Mouse (Mus musculus) ES-E14 (cell line): ENCODE results near the gene Chmp5. TPM values are rescaled to one million over a fixed set of nuclear protein-coding genes. Genes with fewer than 3 reads are reported as not detected.

Source experiments
- DNase-seq: peaks from one replicate; pipeline ENCODE4 v3.0.0-alpha.2; 2013; ENCODE audit warnings: low read depth, low spot score
- H3K27ac ChIP-seq: 2 replicates; pipeline ENCODE4 v1.5.1; 2012; ENCODE audit warnings: low read depth, mild to moderate bottlenecking, low read length, moderate library complexity, mixed read lengths; ENCODE audit not compliant: poor library complexity, insufficient read depth, severe bottlenecking
- H3K36me3 ChIP-seq: 2 replicates; pipeline ENCODE4 v1.6.1; 2012; ENCODE audit warnings: mild to moderate bottlenecking, low read length, moderate library complexity, mixed read lengths; ENCODE audit not compliant: control insufficient read depth, poor library complexity, insufficient read depth, severe bottlenecking
- H3K4me1 ChIP-seq, 2 experiments: fragments of 150-350 bp in 1 of 2; sonication (generic) in 1 of 2; 2 replicates each; pipeline ENCODE4 v1.6.1; 2012; ENCODE audit warnings: low read length in 2 of 2, mild to moderate bottlenecking in 1 of 2, mixed read lengths in 1 of 2; ENCODE audit not compliant: control insufficient read depth in 2 of 2, insufficient read depth in 2 of 2, poor library complexity in 1 of 2
- H3K4me3 ChIP-seq, 2 experiments: fragments of 150-350 bp in 1 of 2; sonication (generic) in 1 of 2; 2 replicates each; pipeline ENCODE4 v1.5.1; 2012; ENCODE audit warnings: low read length in 2 of 2, low read depth in 1 of 2, mild to moderate bottlenecking in 1 of 2, mixed read lengths in 1 of 2; ENCODE audit not compliant: insufficient read depth in 1 of 2, poor library complexity in 1 of 2, severe bottlenecking in 1 of 2
- H3K9ac ChIP-seq: 2 replicates; pipeline ENCODE4 v1.6.1; 2012; ENCODE audit warnings: low read depth, mild to moderate bottlenecking, low read length, mixed read lengths; ENCODE audit not compliant: poor library complexity, insufficient read depth, severe bottlenecking
- H3K9me3 ChIP-seq: fragments of 150-350 bp; sonication (generic); 2 replicates; pipeline ENCODE4 v1.6.1; 2012; ENCODE audit warnings: low read depth, mild to moderate bottlenecking, low read length; ENCODE audit not compliant: control insufficient read depth, insufficient read depth
- CHD2 ChIP-seq: IDR thresholded peaks from 2 replicates; pipeline ENCODE4 v1.6.1; 2014; ENCODE audit warnings: mild to moderate bottlenecking, low read depth, low read length, inconsistent platforms
- HCFC1 ChIP-seq: IDR thresholded peaks from 2 replicates; pipeline ENCODE4 v1.6.1; 2012; ENCODE audit warnings: low read length, inconsistent platforms, borderline replicate concordance; ENCODE audit not compliant: insufficient read depth
- MAFK ChIP-seq: IDR thresholded peaks from 2 replicates; pipeline ENCODE4 v1.6.1; 2014; ENCODE audit warnings: mild to moderate bottlenecking, low read depth, low read length, inconsistent platforms; ENCODE audit not compliant: insufficient read depth
- ZC3H11A ChIP-seq: IDR thresholded peaks from 2 replicates; pipeline ENCODE4 v1.6.1; 2012; ENCODE audit warnings: low read depth, mild to moderate bottlenecking, inconsistent platforms, low read length, borderline replicate concordance
- ZNF384 ChIP-seq: IDR thresholded peaks from 2 replicates; pipeline ENCODE4 v1.6.1; 2012; ENCODE audit warnings: low read depth, low read length, inconsistent platforms
- in situ Hi-C, 2 experiments: fragments of 600-800 bp; cut with MboI; formaldehyde crosslinking; loops; one replicate each; pipeline ENCODE4 v1.15.1; 2025; ENCODE audit warnings: low sequenced_read_pairs in 2 of 2, inconsistent platforms in 1 of 2; ENCODE audit not compliant: unreplicated experiment in 2 of 2
- total RNA-seq: library from RNA; depleted of rRNA; stranded (reverse); fragments of 300-350 nt; gene quantifications from 2 replicates; pipeline ENCODE4 v1.2.3, GENCODE M21; 2012

The Chmp5 gene
- total RNA-seq, 1 experiment, result 67.5 TPM

DNA sequence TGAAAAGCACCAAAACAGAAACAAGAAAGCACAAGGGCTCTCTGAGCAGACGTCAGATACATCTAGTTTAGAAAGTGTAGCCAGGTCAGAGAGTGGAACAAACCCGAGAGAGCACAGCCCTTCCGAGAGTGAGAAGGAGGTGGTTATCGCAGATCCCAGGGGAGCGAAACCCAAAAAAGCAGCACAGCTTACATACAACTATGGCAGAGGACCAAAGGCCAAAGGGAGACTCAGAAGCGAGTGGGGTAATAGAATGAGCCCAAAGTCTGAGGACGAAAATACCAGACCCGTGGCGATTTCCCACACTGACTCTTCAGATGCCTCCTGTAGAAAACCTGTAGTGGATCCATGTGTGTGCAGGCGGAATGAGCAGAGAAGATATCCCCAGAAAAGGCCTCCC is 28.4 kb downstream of the Chmp5 start:
- DNase-seq, result no peak
- Histone ChIP-seq H3K36me3 (peaks cover 28% of the 10 kb centered on the region), H3K4me1 (peaks cover 2 to 6% of the 10 kb centered on the region in 2 experiments; a peak in 3 of 4 replicates), H3K9ac (no peak overlapping the region), H3K4me3 (no peak overlapping the region), H3K9me3 (no peaks in the 10 kb centered on the region), H3K27ac (no peak overlapping the region)
- TF ChIP-seq ZC3H11A (no peak), ZNF384 (no peak), CHD2 (no peak), HCFC1 (no peak), MAFK (no peak)
- in situ Hi-C loops, result no loop called here

DNA sequence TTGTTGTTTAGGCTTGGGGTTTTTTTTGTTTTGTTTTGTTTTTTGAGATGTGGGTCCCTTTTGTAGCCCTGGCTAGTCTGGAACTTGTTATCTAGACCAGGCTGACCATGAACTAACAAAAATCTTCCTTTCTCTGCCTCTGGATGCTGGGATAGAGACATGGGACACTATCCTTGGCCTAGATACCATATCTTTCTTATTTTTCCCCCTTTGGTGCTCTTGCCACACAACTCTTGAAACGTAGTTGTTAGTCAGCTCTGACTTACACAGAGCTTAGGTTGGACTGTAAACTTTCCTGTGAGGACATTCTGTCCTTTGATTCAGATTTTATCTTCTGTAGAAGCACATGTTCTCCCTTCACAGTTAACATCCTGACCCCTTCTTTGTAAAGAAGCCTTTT is 31.2 kb downstream of the Chmp5 start:
- DNase-seq, result no peak
- no peak overlapping the region for H3K27ac ChIP-seq
- H3K36me3 ChIP-seq, result peaks cover 22% of the 10 kb centered on the region
- H3K9ac ChIP-seq, result no peak overlapping the region
- no peak overlapping the region for H3K4me3 ChIP-seq
- no peak for TF ChIP-seq ZNF384
- TF ChIP-seq CHD2, result no peak
- TF ChIP-seq HCFC1, result no peak
- TF ChIP-seq ZC3H11A, result no peak
- no peak for TF ChIP-seq MAFK
- in situ Hi-C loops, result no loop called here
- H3K9me3 ChIP-seq, result no peaks in the 10 kb centered on the region
- H3K4me1 ChIP-seq, result peaks cover 2% of the 10 kb centered on the region in 2 experiments; a peak in 2 of 4 replicates

DNA sequence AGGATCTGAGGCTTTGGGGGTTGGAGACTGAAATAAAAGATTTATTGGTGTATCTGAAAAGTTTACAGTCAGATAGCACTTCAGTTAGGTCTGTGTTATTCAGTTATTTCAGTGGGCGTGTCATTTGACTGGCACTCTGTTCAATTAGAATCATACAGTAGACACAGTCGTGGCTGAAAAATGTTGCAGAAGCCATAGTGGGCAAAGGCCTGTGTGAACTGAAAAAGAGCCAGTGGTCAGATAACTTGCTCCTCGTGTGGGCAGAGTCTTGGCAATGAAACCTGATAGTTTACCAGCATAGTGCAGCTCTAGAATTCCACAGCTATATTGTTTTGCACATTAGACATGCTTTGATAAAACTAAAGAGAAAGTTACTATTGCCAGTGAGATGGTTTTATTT is 34.3 kb downstream of the Chmp5 start:
- TF ChIP-seq ZC3H11A, result no peak
- TF ChIP-seq CHD2, result no peak
- TF ChIP-seq HCFC1, result no peak
- no peak for TF ChIP-seq MAFK
- TF ChIP-seq ZNF384, result no peak

DNA sequence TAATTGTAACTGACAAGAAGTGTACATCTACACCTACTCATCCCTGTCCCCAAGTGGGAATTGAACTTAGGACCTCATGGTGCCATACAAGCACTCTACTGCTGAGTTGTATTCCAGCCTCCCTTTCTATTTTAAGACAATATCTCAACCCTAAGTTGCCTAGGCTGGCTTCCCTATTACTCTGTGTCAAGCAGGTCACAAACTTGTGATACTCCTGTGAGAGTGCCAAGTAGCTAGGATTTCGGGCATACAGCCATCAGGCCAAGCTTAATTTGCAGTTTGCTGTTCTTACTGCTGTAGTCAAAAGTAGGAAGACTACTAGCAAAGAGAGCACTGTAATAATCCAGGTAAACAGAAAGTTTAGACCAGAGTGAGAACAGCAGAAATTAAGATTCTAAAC is 35.5 kb downstream of the Chmp5 start:
- DNase-seq, result no peak
- Histone ChIP-seq H3K9me3 (no peaks in the 10 kb centered on the region), H3K4me3 (no peak overlapping the region), H3K9ac (no peak overlapping the region), H3K4me1 (peaks cover 2% of the 10 kb centered on the region in 2 experiments; a peak in 1 of 4 replicates), H3K27ac (no peak overlapping the region), H3K36me3 (peaks cover 33% of the 10 kb centered on the region)
- TF ChIP-seq ZNF384, result no peak
- no peak for TF ChIP-seq HCFC1
- TF ChIP-seq ZC3H11A, result no peak
- no peak for TF ChIP-seq CHD2
- no peak for TF ChIP-seq MAFK
- in situ Hi-C loops, result no loop called here

More for the DNA sequence above, 34.3 kb downstream of the Chmp5 start:
- in situ Hi-C loops, result no loop called here
- H3K4me3 ChIP-seq, result no peak overlapping the region
- no peak overlapping the region for H3K9ac ChIP-seq
- peaks cover 2% of the 10 kb centered on the region in 2 experiments; a peak in 2 of 4 replicates for H3K4me1 ChIP-seq
- no peak overlapping the region for H3K27ac ChIP-seq
- DNase-seq, result no peak
- peaks cover 31% of the 10 kb centered on the region for H3K36me3 ChIP-seq
- H3K9me3 ChIP-seq, result no peaks in the 10 kb centered on the region

DNA sequence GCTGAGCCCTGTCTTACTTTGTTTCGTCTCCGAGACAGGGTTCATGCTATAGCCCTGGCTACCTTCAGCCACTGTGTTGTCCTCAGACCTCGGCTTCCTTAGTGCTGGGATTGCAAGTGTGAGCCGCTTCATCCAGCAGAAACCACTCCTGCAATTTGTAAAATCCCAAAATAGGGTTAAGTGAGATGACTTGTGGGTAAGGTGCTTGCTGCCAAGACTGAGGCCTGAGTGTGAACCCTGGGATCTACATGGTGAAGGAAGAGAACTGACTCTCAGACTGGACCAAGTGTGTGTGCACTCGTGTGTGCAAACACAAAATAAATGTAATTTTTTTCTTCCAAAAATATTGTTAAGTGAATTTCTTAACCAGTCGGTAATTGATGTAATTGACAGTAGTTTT is 41.4 kb downstream of the Chmp5 start:
- H3K4me3 ChIP-seq, result no peak overlapping the region
- DNase-seq, result no peak
- in situ Hi-C loops, result loop anchor here in 1 of 2 experiments (10.0 kb wide), 1 partner anchor 255 kb away; no protein-coding TSS in a partner anchor

More for the DNA sequence above, 41.4 kb downstream of the Chmp5 start:
- peaks cover 56% of the 10 kb centered on the region for H3K36me3 ChIP-seq
- H3K9ac ChIP-seq, result no peak overlapping the region
- H3K27ac ChIP-seq, result no peak overlapping the region
- no peaks in the 10 kb centered on the region for H3K4me1 ChIP-seq
- H3K9me3 ChIP-seq, result no peaks in the 10 kb centered on the region
- no peak for TF ChIP-seq ZC3H11A
- TF ChIP-seq CHD2, result no peak
- no peak for TF ChIP-seq MAFK
- no peak for TF ChIP-seq ZNF384
- no peak for TF ChIP-seq HCFC1
